Mouse (Mus musculus) lung, postnatal 25 days (tissue): ENCODE measurements at regions not wholly inside any gene's neighbourhood (a gene's known extent, or its start where the extent isn't known, plus 50 kb on each side); places are given as distances from the start of the nearest gene placed in this dataset.

Experiments
- DNase-seq: peaks from one replicate; pipeline ENCODE4 v3.0.0; 2022; ENCODE audit warnings: low spot score

DNA sequence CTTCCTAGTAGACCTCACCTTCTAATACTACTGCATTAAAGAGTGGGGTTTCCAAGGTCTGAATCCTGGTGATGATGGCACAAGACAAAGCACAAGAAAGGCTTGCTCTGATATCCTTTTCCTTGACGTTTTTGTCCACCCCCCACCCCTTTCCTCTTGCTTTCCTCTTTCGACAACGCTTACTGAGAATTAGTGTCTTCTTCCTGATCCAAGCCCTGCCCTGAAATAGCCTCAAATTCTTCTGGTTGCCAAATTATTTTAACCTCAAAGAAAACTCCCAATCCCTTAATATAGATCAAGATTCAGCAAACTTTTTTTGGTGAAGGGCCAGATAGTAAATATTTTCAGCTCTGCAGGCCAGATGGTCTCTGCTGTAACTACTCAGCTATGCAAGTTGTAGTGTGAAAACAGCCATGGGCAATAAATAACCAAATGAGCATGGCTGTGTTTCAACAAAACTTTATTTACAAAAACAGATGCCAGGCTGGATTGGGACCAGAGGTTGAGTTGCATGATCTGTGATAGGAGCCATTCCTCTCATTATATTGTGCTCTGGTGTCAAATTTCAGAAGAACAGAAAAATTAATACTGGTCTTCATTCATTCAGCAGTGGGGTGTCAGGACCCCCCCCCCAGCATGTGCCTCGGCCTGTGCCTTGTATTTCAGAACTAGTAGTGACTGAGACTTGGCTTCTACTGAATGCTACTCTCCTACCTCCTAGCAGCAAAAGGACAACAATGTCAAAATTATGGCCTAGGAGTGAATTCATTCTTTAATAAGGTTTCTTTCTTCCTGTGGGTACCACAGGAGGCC lies 218.5 kb upstream of the Nrip1 start:
- DNase-seq: no peak

DNA sequence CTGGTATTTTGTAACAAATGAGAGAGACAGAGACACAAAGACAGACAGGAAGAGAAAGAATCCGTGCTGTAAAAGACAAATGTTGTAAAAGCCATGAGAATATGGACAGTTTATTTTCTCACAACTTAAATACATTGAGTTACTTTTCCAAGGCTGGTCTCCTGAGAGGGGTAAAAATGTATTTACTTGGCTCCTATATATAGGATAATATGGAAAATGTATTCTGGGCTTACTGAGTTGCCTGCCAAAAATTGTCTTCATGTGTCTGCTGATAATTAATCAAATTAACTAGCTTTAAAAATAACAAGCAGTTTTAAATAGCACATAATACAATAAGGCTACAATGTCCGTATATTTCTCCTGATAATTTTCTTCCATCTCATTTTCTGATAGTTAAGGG lies 216.2 kb upstream of the Nrip1 start:
- DNase-seq: no peak

DNA sequence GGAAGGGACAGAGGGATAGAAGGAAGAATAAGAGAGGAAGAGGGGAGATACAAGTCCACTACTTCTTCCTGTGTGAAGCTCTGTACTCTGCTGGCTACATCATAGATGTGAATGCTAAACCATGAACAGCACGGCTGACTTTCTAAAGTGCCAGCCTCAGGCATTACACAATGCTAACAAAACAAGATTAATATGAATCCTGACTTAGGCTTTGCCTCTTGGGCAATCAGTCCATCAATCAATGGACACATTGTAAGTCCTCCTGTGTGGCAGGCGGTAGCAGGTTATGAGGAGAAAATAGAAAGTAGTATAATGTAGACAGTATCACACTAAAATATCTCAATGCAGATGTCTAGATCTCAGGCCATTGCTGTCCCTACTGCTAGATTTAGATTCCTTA lies 203.6 kb upstream of the Nrip1 start:
- no peak for DNase-seq

DNA sequence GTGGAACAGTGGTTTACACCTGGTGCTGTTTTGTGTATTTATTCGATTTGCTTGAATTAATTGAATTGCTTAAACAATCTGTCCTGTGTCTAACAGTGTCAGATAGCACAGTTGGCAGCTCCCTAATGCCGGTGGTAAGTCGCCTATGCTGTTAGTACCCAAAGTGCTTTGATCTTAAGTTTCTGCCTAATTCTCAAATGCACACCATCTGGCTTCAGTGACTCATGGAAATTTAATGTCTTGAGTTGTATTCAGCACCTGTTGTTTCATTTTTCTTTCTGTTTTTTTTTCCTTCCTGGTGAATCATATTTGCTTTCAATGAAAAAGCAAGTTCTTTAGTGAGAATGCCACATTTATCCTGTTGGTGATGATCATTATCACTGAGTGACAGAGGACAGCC lies 201.7 kb upstream of the Nrip1 start:
- DNase-seq: no peak

DNA sequence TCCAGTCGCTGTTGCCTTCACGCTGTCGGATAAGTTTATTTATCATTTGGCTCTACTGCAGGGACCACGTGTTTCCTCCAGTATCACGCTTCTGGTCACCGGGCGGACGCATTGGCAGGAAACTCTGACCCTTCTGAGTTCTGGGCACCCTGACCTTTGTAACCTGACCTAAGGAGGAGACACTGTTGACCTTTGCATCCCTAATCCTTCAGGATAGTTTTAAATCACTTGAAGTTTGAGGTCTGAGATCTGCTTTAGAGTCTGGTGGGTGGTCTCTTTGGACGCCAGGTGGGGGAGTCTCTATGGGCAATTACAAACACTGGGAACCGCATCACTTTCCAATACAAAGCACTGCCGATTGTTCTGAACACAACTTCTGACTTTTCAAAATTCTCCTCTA lies 192.6 kb upstream of the Nrip1 start:
- DNase-seq: no peak

DNA sequence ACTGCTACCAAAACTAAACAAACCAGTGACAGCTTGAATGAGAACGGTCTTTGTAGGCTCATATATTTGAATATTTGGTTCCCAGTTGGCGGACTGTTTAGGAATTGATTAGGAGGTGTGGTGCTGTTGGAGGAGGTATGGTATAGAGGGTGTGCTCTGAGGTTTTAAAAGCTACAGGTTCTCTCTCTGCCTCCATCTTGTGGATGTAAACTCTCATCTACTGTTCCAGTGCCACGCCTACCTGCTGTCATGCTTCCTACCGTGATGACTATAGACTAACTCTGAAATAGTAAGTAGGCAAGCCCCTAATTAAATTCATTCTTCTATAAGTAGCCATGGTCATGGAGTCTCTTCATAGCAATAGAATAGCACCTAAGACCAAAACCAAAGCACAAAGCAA lies 181.2 kb upstream of the Nrip1 start:
- no peak for DNase-seq

DNA sequence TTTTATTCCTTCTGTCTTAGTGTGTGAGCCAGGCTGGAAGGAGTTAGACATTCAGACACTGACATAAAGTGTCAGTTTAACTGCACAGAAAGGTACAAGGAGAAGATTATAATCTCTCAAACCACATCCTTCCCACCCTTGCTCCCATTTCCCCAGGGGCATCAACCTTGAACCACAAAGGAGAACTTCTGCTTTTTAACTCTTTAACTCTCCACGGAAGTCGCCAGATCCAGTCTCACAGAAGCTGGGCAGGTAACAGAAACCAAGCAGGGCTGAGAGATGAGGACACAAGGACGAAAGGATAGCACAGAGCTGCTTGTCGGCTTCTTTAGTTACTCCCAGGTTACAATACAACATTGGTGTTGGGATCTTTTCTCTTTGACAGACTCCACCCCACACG lies 176.0 kb upstream of the Nrip1 start:
- DNase-seq: no peak

DNA sequence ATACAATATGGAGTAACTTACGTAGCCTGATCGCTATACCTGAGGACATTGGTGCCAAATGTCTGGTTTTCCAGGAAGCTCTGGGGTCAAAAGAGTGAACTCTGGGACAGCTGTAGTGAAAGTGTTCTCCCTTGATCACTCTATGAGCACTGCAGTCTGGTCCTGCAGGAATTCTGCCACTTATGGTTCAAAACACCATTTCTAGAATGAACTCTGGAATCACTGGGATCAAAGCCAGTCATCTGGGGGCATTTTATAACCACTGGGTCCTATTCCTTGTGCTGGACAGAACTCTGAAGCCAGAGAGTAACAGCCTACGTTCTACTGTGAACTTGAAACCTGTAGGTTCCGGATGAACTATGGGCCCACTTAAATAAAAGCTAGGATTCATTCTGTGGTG lies 173.5 kb upstream of the Nrip1 start:
- no peak for DNase-seq

DNA sequence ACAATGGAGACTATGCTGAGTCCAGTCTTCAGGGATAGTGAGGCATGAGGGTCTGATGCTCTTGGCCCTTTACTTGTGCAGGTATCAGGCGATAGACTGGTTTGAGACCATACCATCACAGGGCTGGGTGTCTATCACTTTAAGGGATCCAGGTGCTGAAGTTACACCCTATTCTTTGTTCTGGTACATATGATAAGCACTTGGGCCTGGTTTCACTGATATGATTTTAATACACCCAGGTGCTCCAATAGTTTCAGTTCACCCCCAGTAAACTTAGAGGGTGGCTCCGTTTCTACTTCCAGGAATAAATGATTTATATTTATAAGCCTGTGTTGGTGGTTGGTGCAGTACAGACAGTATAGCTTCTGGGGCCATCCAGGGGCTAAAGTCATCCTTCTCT lies 173.0 kb upstream of the Nrip1 start:
- no peak for DNase-seq

DNA sequence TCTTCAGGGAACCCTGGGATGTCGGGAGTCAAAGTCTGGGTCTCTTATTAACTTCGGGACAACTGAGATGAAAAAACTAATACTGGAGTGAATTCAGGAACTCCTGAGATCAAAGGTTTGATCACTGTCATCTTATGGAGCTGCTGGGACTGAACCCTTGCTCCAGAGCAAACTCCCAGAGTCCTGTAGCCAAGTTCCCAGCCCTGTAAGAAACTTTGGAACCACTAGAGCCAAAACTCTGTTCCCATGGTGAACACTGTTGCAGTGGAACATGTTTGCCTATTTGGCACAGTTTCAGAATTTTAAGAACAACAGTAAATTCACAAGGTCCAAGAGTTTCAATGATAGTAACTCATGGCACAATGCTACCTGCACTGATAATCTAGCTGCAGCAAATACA lies 172.3 kb upstream of the Nrip1 start:
- DNase-seq: no peak

DNA sequence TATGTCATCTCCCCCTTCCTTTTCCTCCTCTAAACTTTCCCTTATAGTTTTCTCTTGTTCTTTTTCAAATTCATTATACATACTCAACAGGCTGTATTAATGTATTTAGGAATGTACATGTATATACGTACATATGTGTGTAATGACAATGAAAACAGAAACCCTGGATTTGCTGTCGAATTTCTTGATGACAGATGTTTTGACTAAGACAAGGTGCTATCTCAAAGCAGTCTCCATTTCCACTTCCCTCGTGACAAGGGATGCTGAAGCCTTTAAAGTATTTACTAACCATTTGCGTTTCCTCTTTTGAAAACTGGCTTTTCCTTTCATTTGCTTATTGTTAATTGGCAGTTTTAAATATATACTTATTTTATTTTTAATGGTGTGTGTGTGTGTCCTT lies 171.3 kb upstream of the Nrip1 start:
- no peak for DNase-seq

DNA sequence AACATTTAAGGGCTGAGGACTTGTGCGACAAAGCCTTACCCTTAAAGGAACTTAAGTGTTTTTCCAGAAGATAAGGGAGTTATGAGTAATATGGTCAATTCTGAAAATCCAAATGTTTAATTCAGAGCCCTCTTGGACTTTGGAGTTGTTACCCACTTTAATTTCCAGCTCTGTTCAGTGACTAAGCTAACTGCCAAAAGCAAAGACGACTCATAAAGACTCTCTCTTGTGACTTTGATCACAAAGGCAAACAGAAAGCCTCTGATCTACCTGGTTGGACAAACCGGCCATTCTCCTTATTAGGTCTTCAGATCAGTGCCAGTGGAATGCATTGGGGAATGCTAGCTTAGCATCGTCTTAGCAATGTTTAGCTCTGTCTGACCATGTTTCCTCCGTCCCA lies 167.3 kb upstream of the Nrip1 start:
- DNase-seq: no peak

DNA sequence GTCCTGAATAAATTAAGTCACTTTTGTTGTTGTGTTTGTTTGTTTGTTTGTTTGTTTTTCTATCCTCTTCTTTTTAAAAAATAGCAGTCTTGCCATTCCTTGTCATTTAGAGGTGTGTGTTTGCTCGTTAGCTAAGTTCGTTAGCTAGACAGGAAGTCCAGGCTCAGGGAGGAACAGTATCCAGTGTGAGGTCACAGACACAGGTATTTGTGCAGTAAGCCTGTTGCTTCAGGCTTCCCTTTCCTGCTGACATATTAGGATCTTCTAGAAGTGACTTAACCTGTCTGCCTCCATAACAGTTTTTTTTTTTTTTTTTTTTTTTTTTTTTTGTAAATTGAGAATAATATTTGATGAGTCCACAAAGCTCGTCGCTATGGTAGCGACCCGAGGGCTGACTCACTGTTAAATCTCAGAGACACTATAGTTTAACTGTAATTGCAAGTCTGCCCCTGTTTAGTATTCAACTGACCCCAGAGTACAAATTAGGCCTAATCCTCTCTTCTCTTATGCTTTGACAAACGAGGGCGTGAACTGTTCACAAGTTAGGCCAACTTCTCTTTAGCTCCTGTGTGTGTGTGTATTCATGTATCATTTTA lies 166.8 kb upstream of the Nrip1 start:
- no peak for DNase-seq

DNA sequence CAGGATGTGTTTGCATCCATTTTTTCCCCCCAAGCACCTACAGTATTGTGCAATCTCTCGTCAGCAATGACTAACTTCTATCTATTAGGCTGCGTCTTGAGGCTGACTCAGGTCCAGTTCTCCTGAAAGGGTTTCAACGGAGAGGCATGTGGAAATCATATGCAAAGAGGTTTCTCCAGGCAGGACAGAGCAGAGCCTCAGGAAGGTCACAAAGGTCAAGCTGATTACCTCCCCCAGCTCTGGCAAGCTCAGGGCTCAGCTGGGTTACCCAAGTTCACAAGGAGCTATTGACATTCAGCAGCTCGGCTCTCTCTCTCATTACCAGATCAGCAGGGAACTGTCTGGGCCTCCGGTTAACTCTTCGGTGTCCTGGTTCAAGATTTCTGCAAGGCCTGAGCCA lies 166.0 kb upstream of the Nrip1 start:
- no peak for DNase-seq

DNA sequence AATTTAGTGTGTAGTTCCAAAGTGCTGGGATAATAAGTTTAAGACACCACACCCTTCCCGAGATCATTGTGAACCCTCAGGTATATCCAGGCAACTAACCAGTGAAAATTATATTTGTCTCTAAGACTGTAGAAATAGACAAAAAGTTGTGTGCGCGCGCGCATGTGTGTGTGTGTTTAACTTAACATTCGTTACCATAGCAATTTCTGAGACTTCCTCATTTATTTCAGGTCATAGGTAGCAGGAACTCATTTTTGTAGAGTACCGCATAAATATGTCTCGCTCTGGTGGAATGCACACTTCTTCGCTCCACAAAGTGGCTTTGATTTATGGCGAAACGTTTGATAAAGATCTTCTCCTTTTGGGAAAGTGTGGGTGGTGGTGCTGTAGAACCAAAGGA lies 164.2 kb upstream of the Nrip1 start:
- no peak for DNase-seq

DNA sequence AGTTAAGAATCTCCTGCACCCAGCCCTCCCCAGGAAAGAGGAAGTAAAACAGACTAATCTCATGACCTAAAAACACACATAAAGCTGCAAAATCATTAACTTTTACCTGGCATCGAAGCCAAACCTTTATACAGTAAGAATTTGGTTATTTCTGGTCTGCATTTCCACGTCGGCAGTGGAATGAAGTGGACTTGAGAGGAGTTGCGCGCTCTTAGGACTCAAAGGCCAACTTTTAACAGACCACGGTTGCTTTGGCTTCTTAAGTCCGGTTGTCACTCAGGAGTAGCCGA lies 159.2 kb upstream of the Nrip1 start:
- no peak for DNase-seq

DNA sequence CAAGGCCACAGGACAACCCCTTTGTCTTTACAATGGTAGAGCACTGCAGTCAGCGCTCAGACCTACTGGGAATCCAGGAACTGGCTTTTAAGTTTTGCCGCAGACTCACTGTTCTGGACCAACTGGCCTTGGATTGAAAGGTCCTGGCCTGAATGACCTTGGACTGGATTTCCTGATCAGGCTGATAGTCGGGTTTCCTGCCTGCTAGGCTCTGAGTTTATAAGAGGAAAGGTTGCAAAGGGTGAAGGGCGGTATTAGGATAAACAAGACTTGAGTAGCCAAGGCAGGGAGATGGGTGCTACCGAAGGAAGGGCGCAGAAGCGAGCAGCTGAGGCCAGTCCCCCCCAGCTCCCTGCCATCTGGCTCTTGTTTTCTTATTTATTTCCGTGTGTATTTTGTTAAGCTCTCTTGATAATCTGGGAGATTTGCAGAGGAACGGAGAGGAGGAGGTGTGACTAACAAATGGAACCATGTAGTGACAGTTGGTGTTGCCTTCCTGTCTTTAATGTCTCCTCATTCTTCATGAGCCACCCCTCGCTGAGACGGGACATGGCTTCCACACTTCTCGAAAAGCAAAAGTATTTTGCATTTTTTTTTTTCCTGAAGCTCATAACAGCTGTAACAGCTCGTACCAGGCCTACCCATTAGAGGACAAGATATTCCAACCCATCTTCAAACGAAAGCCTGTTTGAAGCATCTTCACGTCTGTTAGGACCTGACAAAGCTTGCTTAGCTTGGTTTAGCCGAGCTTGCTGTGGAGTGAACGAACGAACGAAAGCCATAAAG lies 158.7 kb upstream of the Nrip1 start:
- peak; percentile 63 for DNase-seq

DNA sequence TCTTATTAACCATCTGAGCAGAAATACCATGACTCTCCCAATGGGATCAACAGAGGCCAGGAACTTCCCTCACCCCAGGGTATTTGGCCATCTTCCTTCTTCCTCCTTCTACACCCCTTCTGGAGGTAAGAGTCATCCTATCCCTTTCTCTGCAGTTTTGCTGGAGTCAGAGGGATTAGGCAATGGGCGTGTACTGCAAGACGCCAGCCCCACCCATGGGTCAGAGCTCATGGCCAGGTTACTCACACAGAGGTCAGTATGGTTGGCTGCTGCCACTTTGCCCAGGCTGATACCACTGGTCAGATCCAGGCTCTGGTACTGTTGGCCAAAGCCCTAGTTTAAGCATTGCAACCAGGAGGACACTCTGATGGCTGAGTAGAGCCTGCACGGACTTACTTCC lies 157.3 kb upstream of the Nrip1 start:
- DNase-seq: no peak

DNA sequence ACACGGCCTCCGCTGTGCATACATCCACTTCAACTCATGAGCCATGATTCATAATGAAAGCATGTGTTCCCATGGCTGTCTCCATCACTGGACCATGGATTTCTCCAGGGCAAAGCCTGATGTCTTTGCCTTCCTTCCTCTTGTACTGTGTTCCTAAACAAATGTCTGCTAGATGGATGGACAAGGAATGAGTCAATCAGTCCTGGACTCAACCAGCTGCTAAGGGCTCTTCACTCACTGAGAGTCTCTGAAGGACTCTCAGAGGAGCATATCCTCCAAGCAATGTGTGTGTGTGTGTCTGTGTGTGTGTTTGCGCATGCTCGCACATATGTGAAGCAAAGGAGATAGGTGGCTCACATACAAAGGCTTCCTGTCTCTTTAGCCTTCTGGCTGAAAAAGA lies 156.0 kb upstream of the Nrip1 start:
- DNase-seq: peak; percentile 51

DNA sequence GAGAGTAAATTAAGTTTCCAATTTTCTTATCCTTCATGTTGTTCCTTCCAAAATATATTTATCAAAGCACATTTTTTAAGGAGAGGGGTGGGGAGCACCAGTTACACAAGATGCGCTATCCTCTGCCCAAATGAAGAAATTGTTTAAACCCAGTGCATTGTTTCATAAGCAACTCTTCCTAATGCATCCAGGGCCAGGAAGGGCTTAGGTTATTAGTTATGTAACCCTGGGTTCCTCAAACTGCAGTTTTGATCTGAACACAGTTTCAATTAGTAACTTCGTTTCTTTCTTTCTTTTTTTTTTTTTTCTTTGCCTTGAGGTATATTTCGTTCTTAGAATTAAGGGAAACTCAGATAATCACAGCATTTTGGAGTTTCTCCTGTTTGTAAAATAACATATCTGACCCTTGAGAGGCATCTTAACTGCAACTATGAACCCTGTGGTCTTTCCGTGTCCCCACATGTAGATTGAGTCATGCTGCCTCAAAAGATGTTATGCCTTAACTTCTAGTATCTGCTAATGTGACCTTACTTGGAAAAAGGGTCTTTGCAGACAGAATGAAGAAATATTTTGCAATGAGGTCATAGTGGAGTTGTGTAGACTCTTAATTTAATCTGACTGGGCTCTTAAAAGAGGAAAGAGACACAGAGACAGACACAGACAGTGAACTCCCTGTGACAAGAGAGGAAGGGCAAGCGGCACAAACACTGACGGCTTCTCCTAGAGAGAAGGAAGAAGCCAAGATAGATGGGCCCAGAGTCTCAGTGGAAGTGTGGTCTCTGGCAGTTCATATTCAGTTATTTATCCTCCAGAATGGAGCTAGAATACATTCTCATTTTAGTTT lies 153.7 kb upstream of the Nrip1 start:
- no peak for DNase-seq

DNA sequence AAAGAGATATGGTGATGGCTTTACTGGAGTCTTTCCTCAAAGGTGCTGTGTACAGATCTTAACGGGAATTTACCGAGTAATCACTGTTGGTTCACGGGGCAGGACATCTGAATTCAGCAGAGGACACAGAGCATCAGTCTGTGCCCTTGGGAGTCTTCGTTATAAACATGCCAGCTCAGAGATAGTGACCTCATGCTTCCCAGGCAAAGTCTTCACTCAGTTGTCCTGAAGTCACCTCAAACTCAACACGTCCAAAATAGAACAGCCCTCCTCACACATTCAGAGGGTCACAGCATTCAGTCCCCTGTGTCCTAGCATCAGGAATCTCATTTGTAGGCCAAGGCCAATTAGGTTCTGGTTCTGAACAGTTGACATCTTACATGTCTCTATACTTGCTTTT lies 151.9 kb upstream of the Nrip1 start:
- no peak for DNase-seq

DNA sequence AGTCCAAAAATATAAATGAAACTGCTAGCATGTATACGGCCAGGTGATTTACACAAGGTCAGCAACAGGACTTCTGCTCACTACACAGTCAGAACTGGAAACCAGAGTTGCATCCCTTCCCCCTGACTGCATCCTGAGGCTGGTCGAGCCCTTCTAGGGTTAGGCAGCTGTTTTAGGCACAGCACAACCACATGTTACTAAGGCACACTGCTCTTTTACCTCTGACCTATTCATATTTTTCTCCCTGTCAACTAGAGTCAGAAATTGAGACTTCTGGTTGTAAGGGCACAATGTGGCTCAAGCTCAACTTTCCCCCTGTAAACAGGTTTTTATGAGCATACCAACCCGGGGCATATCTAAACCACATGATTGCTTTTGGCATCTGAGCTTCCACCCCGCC lies 151.3 kb upstream of the Nrip1 start:
- DNase-seq: no peak

DNA sequence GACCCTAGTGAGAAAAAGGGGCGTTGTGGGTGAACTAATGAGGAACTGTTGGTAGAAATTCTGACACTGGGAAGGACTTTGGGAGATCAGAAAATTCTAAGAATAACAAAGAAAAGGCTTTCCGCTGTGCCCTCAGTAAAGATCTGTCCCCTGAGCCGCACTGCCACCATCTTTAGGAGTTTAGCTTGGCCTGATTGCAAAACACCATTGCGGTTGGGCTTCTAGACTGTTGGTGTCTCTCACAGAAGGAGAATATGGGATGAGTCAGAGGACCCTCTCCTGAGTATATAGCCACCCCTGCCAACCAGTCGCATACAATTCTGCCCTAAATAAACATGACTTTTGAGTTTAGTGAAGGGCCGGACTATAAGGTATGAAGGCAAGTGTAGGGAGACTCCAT lies 147.5 kb upstream of the Nrip1 start:
- DNase-seq: no peak
